Mouse (Mus musculus) liver, adult 2 months (tissue): ENCODE results near the gene Porcn. TPM values are rescaled to one million over a fixed set of nuclear protein-coding genes. Genes with fewer than 3 reads are reported as not detected.

Experiments
- DNase-seq: peaks from one replicate; pipeline ENCODE4 v3.0.0-alpha.2; 2011; ENCODE audit warnings: low read depth, low spot score; ENCODE audit errors: extremely low read depth
- H3K27ac ChIP-seq: fragments of 200-500 bp; replicated peaks from 2 replicates; pipeline ENCODE4 v1.5.1; 2012; ENCODE audit warnings: low read depth, mild to moderate bottlenecking, control low read depth, inconsistent platforms, low read length; ENCODE audit not compliant: insufficient read depth
- H3K27me3 ChIP-seq: fragments of 200-500 bp; 2 replicates; pipeline ENCODE4 v1.6.1; 2012; ENCODE audit warnings: mild to moderate bottlenecking, moderate library complexity, low read length, inconsistent platforms; ENCODE audit not compliant: control insufficient read depth, insufficient read depth
- H3K36me3 ChIP-seq: fragments of 200-500 bp; 2 replicates; pipeline ENCODE4 v1.6.1; 2012; ENCODE audit warnings: low read length, inconsistent platforms; ENCODE audit not compliant: control insufficient read depth, insufficient read depth
- H3K4me1 ChIP-seq: fragments of 200-500 bp; 2 replicates; pipeline ENCODE4 v1.6.1; 2011; ENCODE audit warnings: low read length; ENCODE audit not compliant: control insufficient read depth, insufficient read depth
- H3K4me3 ChIP-seq: fragments of 200-500 bp; 2 replicates; pipeline ENCODE4 v1.5.1; 2011; ENCODE audit warnings: low read depth, mild to moderate bottlenecking, control low read depth, low read length, moderate library complexity; ENCODE audit not compliant: insufficient read depth
- H3K79me2 ChIP-seq: fragments of 200-500 bp; 2 replicates; pipeline ENCODE4 v1.6.1; 2012; ENCODE audit warnings: inconsistent platforms, mild to moderate bottlenecking, low read length, moderate library complexity; ENCODE audit not compliant: control insufficient read depth, insufficient read depth
- H3K9ac ChIP-seq: fragments of 200-500 bp; 2 replicates; pipeline ENCODE4 v1.6.1; 2012; ENCODE audit warnings: low read depth, mild to moderate bottlenecking, control low read depth, inconsistent platforms, low read length
- CTCF ChIP-seq: fragments of 200-500 bp; IDR thresholded peaks from 2 replicates; pipeline ENCODE4 v1.5.1; 2011; ENCODE audit warnings: low read depth, low read length, control low read depth
- POLR2A ChIP-seq: fragments of 200-500 bp; IDR thresholded peaks from 2 replicates; pipeline ENCODE4 v1.6.1; 2011; ENCODE audit warnings: low read length, control low read depth; ENCODE audit not compliant: insufficient read depth; ENCODE audit errors: extremely low read depth
- whole genome bisulfite sequencing: fragments of 180-500 bp; shearing (Covaris S2); methylation state at CpG from one replicate; pipeline ENCODE4 v1.1.7; 2018; 5-methylcytosine and 5-hydroxymethylcytosine counted together
- polyA plus RNA-seq: library from polyadenylated mRNA; depleted of rRNA; stranded (reverse); fragments of >200 nt; gene quantifications from 2 replicates; pipeline ENCODE4 v1.2.3, GENCODE M21; 2012
- total RNA-seq: library from RNA; depleted of rRNA; stranded (reverse); fragments of >200 nt; gene quantifications from 2 replicates; pipeline ENCODE4 v1.2.3, GENCODE M21; 2014

Porcn gene
- total and polyA plus RNA-seq, 2 experiments: 1.9 to 12.6 TPM

GRCm38 (mm10) chrX:8182871-8183540 is 23.3 kb downstream of the Porcn start:
- WGBS: 22% methylated on average over 7 of the region's 7 CpGs
- Histone ChIP-seq H3K79me2 (no peaks in the 10 kb centered on the region), H3K27me3 (no peaks in the 10 kb centered on the region), H3K36me3 (peaks cover 29% of the 10 kb centered on the region), H3K27ac (peak overlapping the region; percentile 89), H3K9ac (no peak overlapping the region), H3K4me3 (no peak overlapping the region), H3K4me1 (peaks cover 10% of the 10 kb centered on the region)
- no peak for TF ChIP-seq POLR2A
- TF ChIP-seq CTCF: no peak
- DNase-seq: peak; percentile 66

- H3K27me3 ChIP-seq: no peaks in the 10 kb centered on the region
- H3K27ac ChIP-seq: no peak overlapping the region
- WGBS: 84% methylated on average over 5 of the region's 5 CpGs
- no peaks in the 10 kb centered on the region; the same call in 1 of the 2 replicates for H3K79me2 ChIP-seq
- H3K4me3 ChIP-seq: no peak overlapping the region
- TF ChIP-seq POLR2A (no peak), CTCF (no peak)
- H3K9ac ChIP-seq: no peak overlapping the region
- H3K36me3 ChIP-seq: peaks cover 3% of the 10 kb centered on the region; the same call in 1 of the 2 replicates
- H3K4me1 ChIP-seq: peaks cover 12% of the 10 kb centered on the region
- DNase-seq: no peak
Measured at GRCm38 (mm10) chrX:8179646-8180045, 26.7 kb downstream of the Porcn start.

GRCm38 (mm10) chrX:8178871-8179270 is 27.5 kb downstream of the Porcn start:
- no peaks in the 10 kb centered on the region for H3K36me3 ChIP-seq
- H3K9ac ChIP-seq: no peak overlapping the region
- peaks cover 14% of the 10 kb centered on the region for H3K4me1 ChIP-seq
- H3K4me3 ChIP-seq: no peak overlapping the region
- H3K27me3 ChIP-seq: no peaks in the 10 kb centered on the region
- TF ChIP-seq POLR2A (no peak), CTCF (no peak)
- DNase-seq: peak; percentile 93
- 17% methylated on average over 2 of the region's 2 CpGs for WGBS
- peak overlapping the region; percentile 42; the same call in 1 of the 2 replicates for H3K27ac ChIP-seq
- no peaks in the 10 kb centered on the region; the same call in 1 of the 2 replicates for H3K79me2 ChIP-seq

GRCm38 (mm10) chrX:8175504-8176385 is 30.6 kb downstream of the Porcn start, which contains the start of gene Tbc1d25:
TSS of gene Tbc1d25 (minus strand) at chrX:8176181.
- no peaks in the 10 kb centered on the region for H3K36me3 ChIP-seq
- H3K4me3 ChIP-seq: peak within 1 kb of the TSS; percentile 81
- WGBS: under 1% methylated on average over 53 of the region's 56 CpGs
- peaks cover 8% of the 10 kb centered on the region for H3K4me1 ChIP-seq
- no peaks in the 10 kb centered on the region for H3K27me3 ChIP-seq
- TF ChIP-seq CTCF (peak; percentile 38), POLR2A (0 out of 2 replicates have a peak, but pooled peaks have one; percentile 11)
- no peaks in the 10 kb centered on the region; the same call in 1 of the 2 replicates for H3K79me2 ChIP-seq
- peak within 1 kb of the TSS; percentile 74 for H3K27ac ChIP-seq
- peak; percentile 86 for DNase-seq
- H3K9ac ChIP-seq: peak within 1 kb of the TSS; percentile 82

- no peaks in the 10 kb centered on the region for H3K27me3 ChIP-seq
- no peaks in the 10 kb centered on the region for H3K36me3 ChIP-seq
- peaks cover 8% of the 10 kb centered on the region for H3K4me1 ChIP-seq
- 0% methylated on average over 4 of the region's 4 CpGs for WGBS
- TF ChIP-seq POLR2A (no peak), CTCF (no peak)
- H3K9ac ChIP-seq: peak overlapping the region; percentile 82
- no peak for DNase-seq
- H3K79me2 ChIP-seq: no peaks in the 10 kb centered on the region; the same call in 1 of the 2 replicates
- H3K4me3 ChIP-seq: peak overlapping the region; percentile 81; the same call in 1 of the 2 replicates
- H3K27ac ChIP-seq: peak overlapping the region; percentile 66
Measured at GRCm38 (mm10) chrX:8175169-8175503, 31.2 kb downstream of the Porcn start.
